Mouse (Mus musculus) embryonic fibroblast, embryonic 13.5 days (primary cell): ENCODE results near the gene Camta1.

Experiments
- CTCF ChIP-seq: IDR thresholded peaks from 2 replicates; pipeline ENCODE4 v1.5.1; 2011; ENCODE audit warnings: mild to moderate bottlenecking, control low read depth, low read length, moderate library complexity, borderline replicate concordance; ENCODE audit not compliant: insufficient read depth
- POLR2A ChIP-seq: IDR thresholded peaks from 2 replicates; pipeline ENCODE4 v1.6.1; 2011; ENCODE audit warnings: low read depth, mild to moderate bottlenecking, control low read depth, low read length, moderate library complexity

GRCm38 (mm10) chr4:151114574-151114973, 747.1 kb downstream of the Camta1 start:
- TF ChIP-seq POLR2A (no peak), CTCF (no peak)
